Mouse (Mus musculus) liver, embryonic 13.5 days (tissue): ENCODE results near the gene Tle4. TPM values are rescaled to one million over a fixed set of nuclear protein-coding genes. Genes with fewer than 3 reads are reported as not detected.
A peak's percentile ranks its signal among the peaks of the same experiment; 100 is the strongest.

Experiments
- ATAC-seq: fragments of 200-750 bp; cut with Nextera tagmentation; 2 replicates; pipeline ENCODE4 v1.8.0; 2017; ENCODE audit warnings: low read depth, mild to moderate bottlenecking, moderate number of reproducible peaks, moderate library complexity
- DNase-seq: peaks from one replicate; pipeline ENCODE4 v3.0.0; 2022
- H3K27ac ChIP-seq: fragments of 300-500 bp; sonication (generic); 2 replicates; pipeline ENCODE4 v1.5.1; 2015; ENCODE audit warnings: moderate library complexity, mild to moderate bottlenecking, inconsistent platforms
- H3K27me3 ChIP-seq: fragments of 300-500 bp; sonication (generic); 2 replicates; pipeline ENCODE4 v1.6.1; 2015; ENCODE audit warnings: mild to moderate bottlenecking, inconsistent platforms
- H3K36me3 ChIP-seq: fragments of 300-500 bp; sonication (generic); 2 replicates; pipeline ENCODE4 v1.6.1; 2015; ENCODE audit warnings: mild to moderate bottlenecking, inconsistent platforms
- H3K4me1 ChIP-seq: fragments of 300-500 bp; sonication (generic); replicated peaks from 2 replicates; pipeline ENCODE4 v1.6.1; 2015; ENCODE audit warnings: inconsistent platforms
- H3K4me2 ChIP-seq: fragments of 300-500 bp; sonication (generic); 2 replicates; pipeline ENCODE4 v1.6.1; 2015; ENCODE audit warnings: inconsistent platforms, mild to moderate bottlenecking, moderate library complexity
- H3K4me3 ChIP-seq: fragments of 300-500 bp; sonication (generic); replicated peaks from 2 replicates; pipeline ENCODE4 v1.5.1; 2015; ENCODE audit warnings: mild to moderate bottlenecking, inconsistent platforms
- H3K9ac ChIP-seq: fragments of 300-500 bp; sonication (generic); 2 replicates; pipeline ENCODE4 v1.6.1; 2015; ENCODE audit warnings: mild to moderate bottlenecking, inconsistent platforms
- H3K9me3 ChIP-seq: fragments of 300-500 bp; sonication (generic); replicated peaks from 2 replicates; pipeline ENCODE4 v1.6.1; 2016; ENCODE audit warnings: inconsistent platforms
- WGBS: fragments of 180-500 bp; shearing (Covaris S2); methylation state at CpG from one replicate; pipeline ENCODE4 v1.1.7; 2015; ENCODE audit not compliant: insufficient replicate concordance; 5-methylcytosine and 5-hydroxymethylcytosine counted together
- polyA plus RNA-seq: library from polyadenylated mRNA; unstranded; fragments of >200 nt; fragmentation: Nextera tagmentation; extraction: Ambion mirVana; gene quantifications from 2 replicates; pipeline ENCODE4 v1.2.1, GENCODE M21; 2015

The Tle4 gene
- polyA plus RNA-seq, 1 experiment from 2014 or later: 4.5 TPM

DNA sequence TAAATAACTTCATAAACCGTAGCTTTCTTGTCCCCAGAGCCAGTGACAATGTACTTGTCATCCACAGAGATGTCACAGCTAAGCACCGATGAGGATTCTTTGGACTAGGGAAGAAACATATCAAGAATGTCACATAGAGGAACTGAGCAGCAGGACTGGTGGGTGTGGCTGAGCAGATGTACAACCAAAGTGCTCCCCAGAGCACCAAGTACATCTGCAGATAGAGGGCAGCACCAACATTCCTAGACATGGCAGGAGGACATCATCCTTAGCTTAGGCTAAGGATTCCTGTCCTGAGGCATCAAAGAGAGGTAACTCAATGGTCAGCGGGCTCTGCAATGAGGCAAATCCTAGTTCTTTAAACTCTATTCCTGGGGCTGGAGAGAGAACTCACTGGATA is 148.1 kb downstream of the Tle4 start:
- Histone ChIP-seq H3K36me3 (peaks cover 48% of the 10 kb centered on the region), H3K4me1 (no peaks in the 10 kb centered on the region), H3K9ac (no peak overlapping the region), H3K4me2 (no peak overlapping the region), H3K4me3 (no peak overlapping the region), H3K27me3 (no peaks in the 10 kb centered on the region), H3K9me3 (no peaks in the 10 kb centered on the region), H3K27ac (no peak overlapping the region)
- no peak for ATAC-seq
- WGBS: 76% methylated on average over 3 of the region's 3 CpGs
- no peak for DNase-seq

DNA sequence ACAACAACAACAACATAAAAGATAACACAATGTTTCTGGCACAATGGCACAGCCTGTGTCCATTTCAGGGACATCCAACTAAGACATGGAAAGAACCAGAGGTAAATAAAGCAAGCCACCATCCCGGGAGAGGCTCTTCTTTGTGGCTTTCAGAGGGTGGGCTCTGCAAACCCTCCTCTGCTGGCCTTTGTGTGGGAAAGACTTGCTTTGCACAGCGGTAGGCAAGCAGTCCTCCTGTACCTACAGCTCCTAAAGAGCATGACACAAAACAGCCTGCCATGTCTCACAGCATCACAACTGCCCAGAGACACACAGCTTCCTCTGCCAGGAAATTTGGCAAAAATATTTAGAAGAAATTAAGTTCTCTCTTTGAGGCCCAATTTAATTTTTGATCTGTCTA is 149.3 kb downstream of the Tle4 start:
- Histone ChIP-seq H3K4me1 (no peaks in the 10 kb centered on the region), H3K27ac (no peak overlapping the region), H3K27me3 (no peaks in the 10 kb centered on the region), H3K9ac (no peak overlapping the region), H3K9me3 (no peaks in the 10 kb centered on the region), H3K4me2 (no peak overlapping the region), H3K36me3 (peaks cover 39% of the 10 kb centered on the region), H3K4me3 (no peak overlapping the region)
- no peak for ATAC-seq
- WGBS: 83% methylated on average over 2 of the region's 2 CpGs
- DNase-seq: no peak

DNA sequence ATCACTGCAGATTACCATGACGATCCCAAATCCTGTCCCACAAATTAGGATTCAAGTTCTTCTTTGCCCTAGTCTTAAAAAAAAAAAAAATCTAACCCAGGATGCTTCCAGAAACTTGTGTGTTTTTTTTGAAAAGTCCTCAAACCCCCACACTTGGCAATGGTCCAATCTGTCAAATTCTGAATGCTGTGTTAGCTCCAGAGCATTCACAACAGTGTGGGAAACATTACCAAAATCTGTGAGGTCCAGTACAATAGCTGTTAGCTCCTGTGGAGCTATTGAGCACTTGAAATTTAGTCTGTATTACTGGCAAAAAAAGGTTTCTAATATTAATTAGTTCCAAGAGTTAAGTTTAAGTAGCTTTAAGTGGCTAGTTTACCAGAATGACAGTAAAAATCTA is 150.4 kb downstream of the Tle4 start:
- Histone ChIP-seq H3K4me3 (no peak overlapping the region), H3K27ac (no peak overlapping the region), H3K9me3 (no peaks in the 10 kb centered on the region), H3K4me1 (no peaks in the 10 kb centered on the region), H3K27me3 (no peaks in the 10 kb centered on the region), H3K4me2 (no peak overlapping the region), H3K9ac (no peak overlapping the region), H3K36me3 (peaks cover 27% of the 10 kb centered on the region)
- DNase-seq: no peak
- ATAC-seq: no peak
- 83% methylated on average over 1 of the region's 1 CpGs for WGBS

DNA sequence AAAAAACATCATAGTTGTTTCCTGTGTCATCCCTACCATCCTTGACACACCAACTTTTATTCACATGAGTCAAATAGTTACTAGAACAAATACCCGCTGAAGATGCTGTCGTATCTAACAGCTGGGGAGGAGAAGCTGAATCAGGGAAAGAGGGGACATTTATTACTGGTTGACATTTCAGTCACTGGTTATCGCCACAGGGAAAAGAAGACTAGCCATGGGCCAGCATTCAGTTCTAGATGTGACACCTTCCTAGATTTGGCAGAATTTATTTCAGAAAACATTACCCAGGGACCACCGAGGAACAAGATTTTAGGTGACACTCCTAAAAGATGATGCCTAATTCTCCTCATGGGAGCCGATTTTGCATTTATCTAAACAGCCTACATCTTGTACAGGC is 156.0 kb downstream of the Tle4 start:
- 72% methylated on average over 5 of the region's 5 CpGs for WGBS
- Histone ChIP-seq H3K4me3 (no peak overlapping the region), H3K9ac (no peak overlapping the region), H3K27ac (no peak overlapping the region), H3K4me1 (no peaks in the 10 kb centered on the region), H3K27me3 (no peaks in the 10 kb centered on the region), H3K36me3 (peaks cover 4% of the 10 kb centered on the region; the same call in 1 of the 2 replicates), H3K9me3 (no peaks in the 10 kb centered on the region), H3K4me2 (no peak overlapping the region)
- DNase-seq (no peak), ATAC-seq (no peak)

DNA sequence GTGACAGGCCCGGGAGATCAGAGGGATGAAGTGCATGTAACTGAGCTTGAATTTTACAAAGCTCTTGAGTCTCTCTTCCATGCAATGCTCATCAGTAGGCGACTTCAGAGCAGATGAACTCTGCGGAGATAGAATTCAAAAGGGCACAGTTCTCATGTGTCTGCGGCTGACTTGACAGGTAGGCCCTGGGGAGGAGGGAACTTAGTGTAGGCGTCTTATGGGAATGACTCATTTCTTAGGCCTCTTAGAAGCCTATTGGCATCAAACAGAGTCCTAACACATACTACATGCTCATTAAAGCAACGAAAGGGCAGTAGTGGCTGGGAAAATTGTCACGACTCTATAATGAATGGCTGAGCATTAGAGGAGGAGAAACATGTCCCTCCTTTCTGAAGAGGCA is 160.6 kb downstream of the Tle4 start:
- H3K9me3 ChIP-seq: no peaks in the 10 kb centered on the region
- H3K4me1 ChIP-seq: no peaks in the 10 kb centered on the region
- no peak overlapping the region for H3K9ac ChIP-seq
- no peak overlapping the region for H3K4me3 ChIP-seq
- no peaks in the 10 kb centered on the region for H3K27me3 ChIP-seq
- H3K4me2 ChIP-seq: no peak overlapping the region
- 71% methylated on average over 7 of the region's 7 CpGs for WGBS
- no peak overlapping the region for H3K27ac ChIP-seq
- ATAC-seq: no peak
- no peaks in the 10 kb centered on the region for H3K36me3 ChIP-seq
- no peak for DNase-seq

DNA sequence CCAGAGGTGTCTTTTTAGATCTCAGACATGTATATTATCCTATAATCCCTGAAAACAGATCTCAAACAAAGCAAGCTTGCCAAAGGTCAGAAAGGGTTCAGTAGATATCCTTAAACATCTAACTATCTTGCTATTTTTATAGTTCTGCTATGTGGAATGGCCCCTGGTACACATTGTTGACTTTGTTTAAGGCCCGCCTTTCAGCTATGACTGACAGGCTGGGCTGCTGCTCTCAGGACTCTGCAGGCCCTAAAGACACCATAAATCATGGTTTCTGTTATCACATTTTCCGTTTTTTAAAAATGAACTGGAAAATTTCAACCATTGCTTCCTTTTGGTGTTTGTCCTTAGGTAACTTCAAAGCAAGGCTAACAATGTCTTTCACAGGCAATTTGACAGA is 161.3 kb downstream of the Tle4 start:
- Histone ChIP-seq H3K4me1 (no peaks in the 10 kb centered on the region), H3K27me3 (no peaks in the 10 kb centered on the region), H3K4me2 (no peak overlapping the region), H3K36me3 (no peaks in the 10 kb centered on the region), H3K9ac (no peak overlapping the region), H3K9me3 (no peaks in the 10 kb centered on the region), H3K27ac (no peak overlapping the region), H3K4me3 (no peak overlapping the region)
- no peak for DNase-seq
- no peak for ATAC-seq
- WGBS: 46% methylated on average over 2 of the region's 2 CpGs

DNA sequence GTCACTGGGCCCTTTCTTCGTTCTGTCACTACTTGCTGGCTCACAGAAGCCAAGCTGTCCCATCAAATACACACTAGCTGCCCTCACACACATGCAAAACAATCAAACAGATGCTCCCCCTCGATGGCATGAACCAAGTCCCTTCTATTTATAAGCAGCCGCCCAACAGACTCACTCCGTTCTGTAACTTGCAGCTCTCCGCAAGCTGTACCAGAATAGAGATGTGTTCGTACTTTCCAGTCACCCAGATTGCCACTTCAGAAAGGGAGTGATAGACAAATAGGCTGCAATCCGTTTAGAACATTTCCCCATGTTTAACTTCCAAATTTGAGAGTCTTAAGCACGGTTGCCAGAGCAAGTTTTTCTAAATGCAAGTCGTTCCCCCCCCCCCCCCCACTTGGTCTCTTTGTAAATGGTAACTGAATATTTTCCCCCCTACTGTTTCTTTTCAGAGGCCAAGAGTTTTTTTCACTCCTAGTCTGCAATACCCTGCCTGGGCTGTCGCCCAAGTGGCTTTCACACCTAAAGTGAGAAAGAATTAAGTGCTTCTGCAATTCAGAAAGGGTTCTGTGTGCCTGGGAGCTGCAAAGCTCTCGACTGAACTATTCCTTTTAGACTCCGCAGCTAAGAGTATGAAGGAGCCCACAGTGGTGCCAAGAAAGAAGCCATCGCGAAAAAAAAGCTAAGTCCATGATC is 162.0 kb downstream of the Tle4 start:
- Histone ChIP-seq H3K4me2 (no peak overlapping the region), H3K27me3 (no peaks in the 10 kb centered on the region), H3K4me3 (no peak overlapping the region), H3K9me3 (no peaks in the 10 kb centered on the region), H3K36me3 (no peaks in the 10 kb centered on the region), H3K4me1 (no peaks in the 10 kb centered on the region), H3K27ac (no peak overlapping the region), H3K9ac (no peak overlapping the region)
- no peak for DNase-seq
- no peak for ATAC-seq
- 46% methylated on average over 14 of the region's 14 CpGs for WGBS

DNA sequence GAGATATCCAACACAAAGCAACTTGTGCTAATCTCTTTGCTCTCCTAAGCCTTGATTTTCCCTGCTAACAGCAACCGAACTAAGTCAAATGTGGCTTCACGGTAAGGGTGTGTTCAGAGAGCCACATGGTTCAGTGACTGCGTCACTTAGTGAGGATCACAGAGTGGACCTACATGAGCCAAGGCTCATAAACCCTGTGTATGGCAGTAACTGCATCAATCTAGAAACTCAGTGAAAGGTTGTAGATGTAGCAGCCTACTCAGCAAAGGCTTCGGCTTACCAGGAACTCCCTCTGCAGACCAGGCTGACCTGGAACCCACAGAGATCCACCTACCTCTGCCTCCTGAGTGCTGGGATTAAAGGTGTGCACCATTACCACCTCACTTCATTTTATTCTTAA is 164.0 kb downstream of the Tle4 start:
- no peaks in the 10 kb centered on the region for H3K27me3 ChIP-seq
- no peaks in the 10 kb centered on the region for H3K9me3 ChIP-seq
- WGBS: 72% methylated on average over 4 of the region's 4 CpGs
- H3K4me2 ChIP-seq: no peak overlapping the region
- H3K4me3 ChIP-seq: no peak overlapping the region
- H3K27ac ChIP-seq: no peak overlapping the region
- H3K4me1 ChIP-seq: no peaks in the 10 kb centered on the region
- DNase-seq (no peak), ATAC-seq (no peak)
- H3K36me3 ChIP-seq: no peaks in the 10 kb centered on the region
- no peak overlapping the region for H3K9ac ChIP-seq

DNA sequence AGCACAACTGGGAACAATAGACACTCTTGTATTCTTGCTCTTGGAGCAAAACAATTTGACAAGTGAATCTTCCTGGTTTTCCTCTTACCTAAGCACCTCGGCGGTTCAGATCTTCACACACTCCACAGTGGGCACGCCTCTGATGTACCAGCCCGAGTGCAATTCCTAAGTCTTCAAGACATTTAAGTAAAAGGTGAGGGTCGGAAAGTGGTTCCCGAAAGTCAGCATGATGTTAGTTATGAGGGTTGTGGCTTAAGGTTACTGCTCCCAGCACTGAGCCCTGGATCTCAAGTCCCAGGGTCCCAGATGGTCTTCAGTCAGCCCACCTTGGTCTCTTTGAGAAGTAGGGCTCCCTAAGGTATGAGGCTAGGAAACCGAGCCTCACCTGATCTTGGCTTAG is 165.4 kb downstream of the Tle4 start:
- Histone ChIP-seq H3K4me3 (no peak overlapping the region), H3K27me3 (no peaks in the 10 kb centered on the region), H3K36me3 (no peaks in the 10 kb centered on the region), H3K9me3 (no peaks in the 10 kb centered on the region), H3K4me1 (no peaks in the 10 kb centered on the region), H3K9ac (no peak overlapping the region), H3K27ac (no peak overlapping the region), H3K4me2 (no peak overlapping the region)
- no peak for ATAC-seq
- DNase-seq: no peak
- 76% methylated on average over 7 of the region's 7 CpGs for WGBS

DNA sequence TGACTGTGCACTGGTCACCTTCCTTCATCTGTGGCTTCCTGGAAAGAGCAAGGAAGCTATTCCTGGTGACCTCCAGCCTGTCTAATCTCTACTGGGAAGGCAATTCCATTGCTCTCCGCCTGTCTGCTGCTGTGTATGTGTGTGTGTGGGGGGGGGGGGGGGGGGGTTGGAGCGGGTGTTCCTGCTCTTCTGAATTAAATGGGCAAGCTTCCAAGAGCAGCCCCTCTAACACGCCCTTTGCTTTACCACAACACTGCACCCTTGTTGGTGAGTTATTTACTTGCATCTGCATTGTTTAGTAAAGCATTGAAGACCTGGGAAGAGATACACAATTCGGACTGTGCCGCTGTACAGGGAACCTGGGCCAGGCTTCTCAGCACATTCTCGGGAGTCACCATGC is 170.9 kb downstream of the Tle4 start:
- Histone ChIP-seq H3K27me3 (no peaks in the 10 kb centered on the region), H3K4me3 (no peak overlapping the region), H3K27ac (no peak overlapping the region), H3K4me2 (no peak overlapping the region), H3K9ac (no peak overlapping the region), H3K36me3 (no peaks in the 10 kb centered on the region), H3K9me3 (no peaks in the 10 kb centered on the region), H3K4me1 (peaks cover 32% of the 10 kb centered on the region)
- DNase-seq (no peak), ATAC-seq (no peak)
- 57% methylated on average over 6 of the region's 6 CpGs for WGBS

DNA sequence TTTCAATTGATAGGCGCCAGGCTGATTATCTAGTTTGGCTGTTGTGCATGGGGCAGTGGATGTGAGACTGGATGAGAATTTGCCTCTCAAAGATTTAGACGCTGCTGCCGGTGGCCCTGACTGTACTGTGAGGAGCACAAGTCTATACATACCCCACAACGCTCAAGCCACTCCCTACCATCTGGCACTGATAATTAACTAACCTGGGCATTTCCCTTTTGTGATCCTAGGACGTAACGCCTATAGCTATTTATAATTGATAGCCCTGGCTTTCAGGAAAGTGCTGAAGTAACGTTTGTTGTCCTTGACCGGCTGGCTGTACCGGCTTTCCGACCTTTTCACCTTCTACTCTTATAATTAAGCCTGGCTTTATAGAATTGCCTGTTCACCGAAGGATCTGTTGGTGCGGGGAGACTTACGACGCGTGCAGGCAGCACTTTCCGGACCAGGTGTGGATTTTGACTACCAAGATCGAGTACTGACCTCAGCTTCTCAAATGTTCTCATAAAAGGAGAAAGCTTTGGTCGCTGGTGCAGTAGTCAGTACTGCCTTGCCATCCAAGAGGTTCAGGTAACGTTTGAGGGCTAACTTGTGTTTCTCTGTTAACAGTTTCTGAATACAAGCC is 171.5 kb downstream of the Tle4 start:
- Histone ChIP-seq H3K27ac (no peak overlapping the region), H3K4me1 (peaks cover 36% of the 10 kb centered on the region), H3K4me2 (no peak overlapping the region), H3K4me3 (no peak overlapping the region), H3K9ac (no peak overlapping the region), H3K36me3 (no peaks in the 10 kb centered on the region), H3K9me3 (no peaks in the 10 kb centered on the region), H3K27me3 (no peaks in the 10 kb centered on the region)
- WGBS: 51% methylated on average over 19 of the region's 19 CpGs
- ATAC-seq: peak; percentile 77
- DNase-seq: no peak

DNA sequence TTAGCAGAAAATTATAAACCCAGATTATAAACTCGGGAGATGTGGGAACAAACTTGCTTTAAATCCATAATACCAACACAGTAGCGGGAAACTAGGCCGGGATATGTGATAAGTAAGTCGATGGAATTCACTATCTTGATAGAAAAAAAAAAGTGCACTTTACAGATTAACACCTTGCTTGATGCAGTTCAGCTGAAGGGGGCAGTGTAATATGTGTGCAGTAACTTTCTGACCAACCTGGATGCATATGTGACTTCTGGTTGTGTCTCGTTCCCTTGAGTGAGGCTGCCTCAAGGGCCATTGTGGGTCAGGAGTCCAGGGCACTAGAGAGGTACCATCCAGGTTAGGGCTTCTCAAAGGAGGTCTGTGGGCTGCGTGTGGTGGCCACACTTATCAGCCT is 172.7 kb downstream of the Tle4 start:
- no peak overlapping the region for H3K4me3 ChIP-seq
- no peak overlapping the region for H3K9ac ChIP-seq
- peaks cover 37% of the 10 kb centered on the region for H3K4me1 ChIP-seq
- no peaks in the 10 kb centered on the region for H3K9me3 ChIP-seq
- H3K36me3 ChIP-seq: no peaks in the 10 kb centered on the region
- H3K4me2 ChIP-seq: no peak overlapping the region
- H3K27me3 ChIP-seq: no peaks in the 10 kb centered on the region
- WGBS: 40% methylated on average over 6 of the region's 6 CpGs
- ATAC-seq: no peak
- DNase-seq: no peak
- no peak overlapping the region for H3K27ac ChIP-seq
